ENCODE assay signal across 8 mouse cellular contexts in the genomic region with DNA sequence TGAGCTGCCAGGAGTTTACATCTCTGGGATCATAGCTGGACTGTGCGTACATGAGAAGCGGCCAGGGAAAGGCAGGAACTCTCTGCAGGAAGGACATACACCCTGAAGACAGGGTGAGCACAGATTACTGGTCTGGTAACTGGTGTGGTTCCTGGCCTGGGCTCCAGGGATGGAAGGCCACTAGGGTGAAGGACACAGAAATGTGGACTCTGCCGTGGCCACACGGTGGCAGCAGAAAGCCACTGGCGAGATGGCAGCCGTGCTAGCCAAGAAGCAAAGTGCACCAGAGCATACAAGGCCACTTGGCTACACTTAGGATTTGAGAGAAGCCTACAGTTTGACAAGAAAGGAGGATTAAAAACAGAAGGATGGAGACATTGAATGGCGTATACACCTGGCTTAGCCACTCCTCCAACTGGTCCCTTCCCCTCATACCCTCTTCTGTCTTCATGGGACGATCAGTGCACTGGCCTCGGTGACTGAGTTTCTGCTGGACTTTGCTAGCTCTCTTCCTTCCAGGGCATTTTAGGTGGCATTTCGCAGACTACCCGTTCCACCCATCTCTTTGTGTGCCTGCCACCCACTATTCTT.
A peak's percentile ranks its signal among the peaks of the same experiment; 100 is the strongest.
DNase-seq lines count a peak whose midpoint lies in the region; ATAC-seq and TF ChIP-seq lines count a peak whose summit lies in the region.

No protein-coding gene starts in this region.

- in situ Hi-C loops in CH12.LX (cut with MboI; ENCODE audit: low pct_ligation_motif_present, low pct_unique_long_range_greater_than_20kb, low sequenced_read_pairs) = no loop called here

- no peak overlapping the region for H3K9ac ChIP-seq in CH12.LX (ENCODE audit: insufficient read depth, low read depth)
- no peak overlapping the region for H3K9ac ChIP-seq in forebrain, embryonic 11.5 days (ENCODE audit: low read length)
- no peak overlapping the region for H3K9ac ChIP-seq in lung, embryonic 16.5 days (ENCODE audit: low read length)

- H3K79me2 ChIP-seq in CH12.LX (replicated peaks; ENCODE audit: control insufficient read depth, extremely low read depth, insufficient read depth, poor library complexity, severe bottlenecking) = no peaks in the 10 kb centered on the region

- peak; percentile 88 for TF ChIP-seq RAD21 in CH12.LX (IDR thresholded peaks at IDR 0.05; ENCODE audit: low read depth, low read length)

- no peak for TF ChIP-seq EP300 in CH12.LX (IDR thresholded peaks at IDR 0.05; ENCODE audit: low read length)

- TF ChIP-seq CTCF in CH12.LX (conservative IDR thresholded peaks at IDR 0.05 in 1 of 2, IDR thresholded peaks at IDR 0.05 in 1 of 2; ENCODE audit: low read depth in 2 of 2, low read length in 2 of 2) = peak; percentile 78 to 91

- no peak for TF ChIP-seq POLR2A in CH12.LX (IDR thresholded peaks at IDR 0.05; ENCODE audit: low read depth, low read length)

- no peak overlapping the region for H3K4me2 ChIP-seq in CH12.LX (ENCODE audit: insufficient read depth, low read depth, poor library complexity, severe bottlenecking)
- H3K4me2 ChIP-seq in forebrain, embryonic 11.5 days (ENCODE audit: low read depth, low read length, severe bottlenecking) = no peak overlapping the region
- H3K4me2 ChIP-seq in lung, embryonic 16.5 days (ENCODE audit: low read depth, low read length) = no peak overlapping the region

- WGBS in forebrain, embryonic 11.5 days = 54% methylated on average over 11 of the region's 11 CpGs
- WGBS in lung, embryonic 16.5 days = 48% methylated on average over 11 of the region's 11 CpGs

- peak; percentile 76 for ATAC-seq in forebrain, embryonic 11.5 days (replicated peaks; ENCODE audit: low FRiP score)
- ATAC-seq in lung, embryonic 16.5 days (ENCODE audit: low read depth) = peak; percentile 73; the same call in 1 of the 2 replicates

- intact Hi-C loops in heart, postnatal 10 days (cut with DNase I) = no loop called here

- no peak overlapping the region for H3K27ac ChIP-seq in CH12.LX (ENCODE audit: insufficient read depth, low read depth)
- H3K27ac ChIP-seq in forebrain, embryonic 11.5 days (ENCODE audit: low read depth, low read length) = no peak overlapping the region
- no peak overlapping the region for H3K27ac ChIP-seq in lung, embryonic 16.5 days (ENCODE audit: low read length)

- H3K4me1 ChIP-seq in CH12.LX (ENCODE audit: control insufficient read depth in 1 of 2, insufficient read depth in 2 of 2) = peaks cover 8 to 25% of the 10 kb centered on the region in 2 experiments
- H3K4me1 ChIP-seq in forebrain, embryonic 11.5 days (replicated peaks; ENCODE audit: control insufficient read depth, insufficient read depth, low read length) = no peaks in the 10 kb centered on the region
- no peaks in the 10 kb centered on the region for H3K4me1 ChIP-seq in lung, embryonic 16.5 days (replicated peaks; ENCODE audit: control insufficient read depth, insufficient read depth, low read length)

- no peaks in the 10 kb centered on the region for H3K9me3 ChIP-seq in CH12.LX (replicated peaks; ENCODE audit: low read length)
- no peaks in the 10 kb centered on the region for H3K9me3 ChIP-seq in forebrain, embryonic 11.5 days (ENCODE audit: control insufficient read depth, low read length)
- no peaks in the 10 kb centered on the region for H3K9me3 ChIP-seq in lung, embryonic 16.5 days (ENCODE audit: control insufficient read depth, low read length)

- no peak overlapping the region for H3K4me3 ChIP-seq in CH12.LX (replicated peaks in 1 of 3; ENCODE audit: low read depth in 2 of 3, low read length in 2 of 3, poor library complexity in 1 of 3)
- no peak overlapping the region for H3K4me3 ChIP-seq in forebrain, embryonic 11.5 days (ENCODE audit: low read depth, low read length)
- H3K4me3 ChIP-seq in lung, embryonic 16.5 days (ENCODE audit: low read length) = no peak overlapping the region

- peak; percentile 61 for DNase-seq in CH12.LX (ENCODE audit: extremely low read depth)
- DNase-seq in brain, adult 2 months (ENCODE audit: low read depth, low spot score) = peak; percentile 81
- peak; percentile 85 for DNase-seq in forebrain, embryonic 11.5 days (ENCODE audit: low spot score)
- DNase-seq in heart, postnatal 10 days = peak; percentile 80 to 88
- peak; percentile 80 for DNase-seq in kidney, postnatal 14 days
- peak; percentile 45 for DNase-seq in ovary, postnatal 10 days (ENCODE audit: low spot score)
- peak; percentile 79 for DNase-seq in thymus, postnatal 14 days

- dilution Hi-C loops in CH12.LX (cut with MboI; ENCODE audit: extremely low pct_ligation_motif_present, extremely low pct_unique_long_range_greater_than_20kb, low sequenced_read_pairs) = no loop called here

- no peaks in the 10 kb centered on the region for H3K27me3 ChIP-seq in CH12.LX (replicated peaks)
- no peaks in the 10 kb centered on the region for H3K27me3 ChIP-seq in forebrain, embryonic 11.5 days (ENCODE audit: control insufficient read depth, insufficient read depth, low read length)
- H3K27me3 ChIP-seq in lung, embryonic 16.5 days (ENCODE audit: control insufficient read depth, insufficient read depth, low read depth, low read length) = no peaks in the 10 kb centered on the region

- no peaks in the 10 kb centered on the region for H3K36me3 ChIP-seq in CH12.LX (replicated peaks in 1 of 2; ENCODE audit: control insufficient read depth in 1 of 2, insufficient read depth in 1 of 2, low read length in 1 of 2)
- no peaks in the 10 kb centered on the region for H3K36me3 ChIP-seq in forebrain, embryonic 11.5 days (ENCODE audit: control insufficient read depth, insufficient read depth, low read length)
- no peaks in the 10 kb centered on the region for H3K36me3 ChIP-seq in lung, embryonic 16.5 days (ENCODE audit: control insufficient read depth, insufficient read depth, low read length)

TF ChIP-seq in CH12.LX, 34 proteins besides CTCF, POLR2A, EP300 and RAD21:
- TF ChIP-seq ETS1 (conservative IDR thresholded peaks at IDR 0.05; ENCODE audit: low read depth, low read length) (no peak), ZNF384 (IDR thresholded peaks at IDR 0.05; ENCODE audit: low read depth, low read length) (no peak), CHD2 (IDR thresholded peaks at IDR 0.05; ENCODE audit: low read length) (no peak), BHLHE40 (IDR thresholded peaks at IDR 0.05; ENCODE audit: low read depth, low read length) (no peak), MEF2A (IDR thresholded peaks at IDR 0.05; ENCODE audit: borderline replicate concordance, low read depth, low read length) (no peak), IRF4 (IDR thresholded peaks at IDR 0.05; ENCODE audit: low read depth, low read length) (no peak), MAZ (IDR thresholded peaks at IDR 0.05; ENCODE audit: low read depth, low read length) (no peak), ZMIZ1 (IDR thresholded peaks at IDR 0.05; ENCODE audit: low read depth, low read length) (no peak), CHD1 (IDR thresholded peaks at IDR 0.05; ENCODE audit: low read depth, low read length) (no peak), SMC3 (IDR thresholded peaks at IDR 0.05; ENCODE audit: low read depth, low read length) (peak; percentile 82), JUND (conservative IDR thresholded peaks at IDR 0.05; ENCODE audit: low read depth, low read length) (no peak), USF2 (conservative IDR thresholded peaks at IDR 0.05; ENCODE audit: low read depth, low read length) (no peak), ZC3H11A (IDR thresholded peaks at IDR 0.05; ENCODE audit: low read depth, low read length) (peak; percentile 24; the same call in 1 of the 2 replicates), ZKSCAN1 (IDR thresholded peaks at IDR 0.05; ENCODE audit: borderline replicate concordance, low read depth, low read length) (no peak), UBTF (IDR thresholded peaks at IDR 0.05; ENCODE audit: low read depth, low read length) (no peak), JUN (IDR thresholded peaks at IDR 0.05; ENCODE audit: insufficient read depth, low read depth, low read length) (no peak), USF1 (IDR thresholded peaks at IDR 0.05; ENCODE audit: low read depth, low read length) (no peak), POLR2AphosphoS2 (IDR thresholded peaks at IDR 0.05; ENCODE audit: low read depth, low read length) (no peak)
